Mouse (Mus musculus): ENCODE measurements around the gene Fam47e. TPM values are rescaled to one million over a fixed set of nuclear protein-coding genes. Genes with fewer than 3 reads are reported as not detected.
A peak's percentile ranks its signal among the peaks of the same experiment; 100 is the strongest.

Gene Fam47e
- polyA plus RNA-seq, 1 experiment from 2014 or later = not detected

DNA sequence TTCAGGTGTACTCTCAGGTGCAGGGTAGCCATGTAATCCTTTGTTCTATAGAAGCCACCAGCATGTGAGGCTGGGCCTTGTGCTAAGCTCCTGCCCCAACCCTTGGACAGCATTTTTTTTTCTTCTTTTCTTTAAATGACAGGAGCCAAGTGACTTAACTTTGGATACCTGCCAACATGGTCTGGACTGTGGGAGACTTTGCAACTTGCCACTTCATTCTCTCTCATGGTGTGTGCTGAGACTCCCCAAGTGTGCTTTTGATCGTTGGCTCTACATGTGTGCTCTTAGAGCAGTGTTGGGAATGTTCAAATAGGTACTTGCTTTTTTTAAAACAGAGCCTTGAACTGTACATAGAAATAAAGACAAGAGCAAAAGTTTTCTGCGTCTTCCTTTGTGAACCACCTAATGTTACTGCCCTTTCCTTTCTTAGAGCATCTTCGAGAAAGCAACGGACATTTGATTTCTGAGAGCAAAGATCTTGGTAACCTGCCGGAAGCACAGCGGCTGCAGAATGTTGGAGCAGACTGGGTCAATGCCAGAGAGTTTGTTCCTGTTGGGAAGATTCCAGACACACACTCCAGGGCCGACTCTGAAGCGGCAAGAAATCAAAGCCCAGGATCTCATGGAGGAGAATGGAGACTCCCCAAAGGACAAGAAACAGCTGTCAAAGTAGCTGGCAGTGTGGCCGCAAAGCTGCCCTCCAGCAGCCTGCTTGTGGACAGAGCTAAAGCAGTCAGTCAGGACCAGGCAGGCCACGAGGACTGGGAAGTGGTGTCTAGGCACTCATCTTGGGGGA lies 49.8 kb downstream of the Fam47e start:
- Histone ChIP-seq H3K36me3 (peaks cover 3% of the 10 kb centered on the region), H3K4me2 (no peak overlapping the region), H3K27ac (no peak overlapping the region), H3K9ac (no peak overlapping the region), H3K4me3 (0 out of 2 replicates have a peak overlapping the region, but pooled peaks have one; percentile 7), H3K27me3 (no peaks in the 10 kb centered on the region), H3K9me3 (no peaks in the 10 kb centered on the region), H3K4me1 (peaks cover 21% of the 10 kb centered on the region)
- 57% methylated on average over 10 of the region's 10 CpGs for WGBS
- no peak for ATAC-seq (ENCODE audit: insufficient number of reproducible peaks, low FRiP score, low TSS enrichment, low read depth)

DNA sequence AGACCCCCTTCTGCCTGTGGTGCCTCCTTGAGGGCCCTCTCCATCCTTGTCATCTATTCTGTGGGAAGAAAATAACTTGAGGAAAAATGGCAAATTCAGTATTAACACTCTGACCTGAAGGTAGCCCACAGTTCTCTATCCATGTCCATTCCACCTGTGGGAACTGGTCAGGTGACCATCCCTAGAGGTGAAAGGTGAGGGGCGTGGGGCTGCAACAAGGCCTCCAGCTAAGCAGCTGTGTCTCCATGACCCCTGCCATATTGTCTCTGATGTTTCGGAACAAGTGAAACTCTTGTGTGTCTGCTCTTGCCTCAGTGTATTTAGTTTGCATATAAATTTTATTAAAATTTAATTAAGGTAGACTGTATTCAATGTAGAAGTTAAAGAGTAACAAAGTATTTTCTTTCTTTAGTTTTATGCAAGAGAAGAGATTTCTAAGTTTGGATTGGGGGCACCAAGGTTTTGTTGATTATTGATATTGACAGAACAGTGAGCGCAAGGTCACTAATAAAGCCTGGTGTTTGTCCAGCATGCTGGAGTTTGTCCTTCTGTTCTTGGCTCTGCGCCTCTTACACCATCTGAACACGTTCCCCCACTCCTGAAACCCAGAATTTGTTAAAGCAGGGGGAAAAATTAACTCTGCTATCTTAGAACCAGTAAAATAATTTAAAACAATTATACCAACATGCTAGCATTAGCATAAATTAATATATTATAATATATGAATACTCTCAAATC lies 52.8 kb downstream of the Fam47e start:
- H3K27me3 ChIP-seq = no peaks in the 10 kb centered on the region

GRCm38 (mm10) chr5:92612756-92613155 lies 57.9 kb downstream of the Fam47e start:
- Histone ChIP-seq H3K9me3 (no peaks in the 10 kb centered on the region), H3K4me2 (no peak overlapping the region), H3K4me3 (no peak overlapping the region), H3K27ac (no peak overlapping the region), H3K27me3 (no peaks in the 10 kb centered on the region), H3K36me3 (no peaks in the 10 kb centered on the region), H3K9ac (no peak overlapping the region), H3K4me1 (no peaks in the 10 kb centered on the region)
- ATAC-seq (ENCODE audit: insufficient number of reproducible peaks, low FRiP score, low TSS enrichment, low read depth) = no peak
- 88% methylated on average over 4 of the region's 4 CpGs for WGBS

More for the DNA sequence above, 52.8 kb downstream of the Fam47e start:
- no peaks in the 10 kb centered on the region for H3K9me3 ChIP-seq
- no peak for ATAC-seq (ENCODE audit: insufficient number of reproducible peaks, low FRiP score, low TSS enrichment, low read depth)
- peaks cover 3% of the 10 kb centered on the region for H3K36me3 ChIP-seq
- no peak overlapping the region for H3K27ac ChIP-seq
- H3K4me3 ChIP-seq = no peak overlapping the region
- WGBS = 90% methylated on average over 5 of the region's 5 CpGs
- H3K4me1 ChIP-seq = peaks cover 19% of the 10 kb centered on the region
- H3K4me2 ChIP-seq = no peak overlapping the region
- H3K9ac ChIP-seq = no peak overlapping the region

DNA sequence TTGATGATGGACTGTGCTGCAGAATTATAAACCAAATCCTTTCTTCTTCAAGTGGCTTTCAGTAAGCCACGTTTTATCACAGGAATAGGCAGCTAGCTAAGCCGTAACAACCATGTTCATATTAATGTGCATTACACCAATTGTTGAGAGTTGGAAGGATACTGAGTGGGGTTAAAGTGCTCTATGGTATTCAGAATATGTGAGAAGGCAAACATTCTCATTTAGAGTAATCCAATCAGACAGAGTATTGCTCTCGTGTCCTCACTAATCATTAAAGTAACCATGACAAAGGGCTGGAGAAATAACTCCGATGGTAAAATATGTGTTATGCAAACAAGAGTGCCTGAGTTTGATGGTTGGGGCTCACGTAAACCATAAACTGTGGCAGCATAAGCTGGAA lies 67.0 kb downstream of the Fam47e start:
- 77% methylated on average over 5 of the region's 5 CpGs for WGBS
- ATAC-seq (ENCODE audit: insufficient number of reproducible peaks, low FRiP score, low TSS enrichment, low read depth) = no peak
- Histone ChIP-seq H3K36me3 (no peaks in the 10 kb centered on the region), H3K27me3 (no peaks in the 10 kb centered on the region), H3K27ac (no peak overlapping the region), H3K9me3 (no peaks in the 10 kb centered on the region), H3K4me2 (no peak overlapping the region), H3K4me1 (no peaks in the 10 kb centered on the region), H3K4me3 (no peak overlapping the region), H3K9ac (no peak overlapping the region)

- no peak overlapping the region for H3K27ac ChIP-seq
- H3K36me3 ChIP-seq = no peaks in the 10 kb centered on the region
- H3K4me2 ChIP-seq = no peak overlapping the region
- no peaks in the 10 kb centered on the region for H3K9me3 ChIP-seq
- H3K4me3 ChIP-seq = no peak overlapping the region
- H3K27me3 ChIP-seq = no peaks in the 10 kb centered on the region
- 38% methylated on average over 7 of the region's 7 CpGs for WGBS
- no peak overlapping the region for H3K9ac ChIP-seq
- no peaks in the 10 kb centered on the region for H3K4me1 ChIP-seq
- no peak for ATAC-seq (ENCODE audit: insufficient number of reproducible peaks, low FRiP score, low TSS enrichment, low read depth)
These were observed 73.0 kb downstream of the Fam47e start for GRCm38 (mm10) chr5:92627896-92628295.

GRCm38 (mm10) chr5:92633526-92633925 lies 78.7 kb downstream of the Fam47e start:
- Histone ChIP-seq H3K9ac (no peak overlapping the region), H3K27ac (no peak overlapping the region), H3K4me3 (no peak overlapping the region), H3K4me1 (no peaks in the 10 kb centered on the region), H3K36me3 (no peaks in the 10 kb centered on the region), H3K9me3 (no peaks in the 10 kb centered on the region), H3K4me2 (no peak overlapping the region), H3K27me3 (no peaks in the 10 kb centered on the region)
- ATAC-seq (ENCODE audit: insufficient number of reproducible peaks, low FRiP score, low TSS enrichment, low read depth) = no peak
- 68% methylated on average over 4 of the region's 4 CpGs for WGBS

DNA sequence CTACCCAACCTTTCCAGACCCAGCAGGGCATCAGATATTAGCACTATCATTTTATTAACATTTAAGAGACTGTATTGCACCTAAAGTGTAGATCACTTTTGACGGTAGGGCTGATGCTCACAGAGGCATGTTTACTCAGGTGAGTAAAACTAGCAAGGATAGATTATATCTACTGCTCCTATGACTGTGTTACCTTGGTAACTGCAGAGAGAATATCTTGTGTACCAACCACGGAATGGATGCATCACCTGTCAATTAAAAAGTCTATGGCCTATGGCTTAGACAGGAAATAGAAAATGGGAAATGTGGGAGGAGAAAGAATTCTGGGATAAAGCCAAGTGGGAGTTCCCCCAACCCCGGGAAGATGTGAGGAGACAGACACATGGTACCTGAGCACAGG lies 80.0 kb downstream of the Fam47e start:
- no peak for ATAC-seq (ENCODE audit: insufficient number of reproducible peaks, low FRiP score, low TSS enrichment, low read depth)

GRCm38 (mm10) chr5:92635891-92636290 lies 81.0 kb downstream of the Fam47e start:
- WGBS = 80% methylated on average over 5 of the region's 5 CpGs
- Histone ChIP-seq H3K9ac (no peak overlapping the region), H3K27ac (no peak overlapping the region), H3K4me1 (no peaks in the 10 kb centered on the region), H3K9me3 (no peaks in the 10 kb centered on the region), H3K4me2 (no peak overlapping the region), H3K4me3 (no peak overlapping the region), H3K27me3 (no peaks in the 10 kb centered on the region), H3K36me3 (no peaks in the 10 kb centered on the region)
- no peak for ATAC-seq (ENCODE audit: insufficient number of reproducible peaks, low FRiP score, low TSS enrichment, low read depth)

More for the DNA sequence above, 80.0 kb downstream of the Fam47e start:
- Histone ChIP-seq H3K4me3 (no peak overlapping the region), H3K9ac (no peak overlapping the region), H3K36me3 (no peaks in the 10 kb centered on the region), H3K9me3 (no peaks in the 10 kb centered on the region), H3K4me1 (no peaks in the 10 kb centered on the region), H3K4me2 (no peak overlapping the region), H3K27me3 (no peaks in the 10 kb centered on the region), H3K27ac (no peak overlapping the region)
- WGBS = 81% methylated on average over 3 of the region's 3 CpGs

DNA sequence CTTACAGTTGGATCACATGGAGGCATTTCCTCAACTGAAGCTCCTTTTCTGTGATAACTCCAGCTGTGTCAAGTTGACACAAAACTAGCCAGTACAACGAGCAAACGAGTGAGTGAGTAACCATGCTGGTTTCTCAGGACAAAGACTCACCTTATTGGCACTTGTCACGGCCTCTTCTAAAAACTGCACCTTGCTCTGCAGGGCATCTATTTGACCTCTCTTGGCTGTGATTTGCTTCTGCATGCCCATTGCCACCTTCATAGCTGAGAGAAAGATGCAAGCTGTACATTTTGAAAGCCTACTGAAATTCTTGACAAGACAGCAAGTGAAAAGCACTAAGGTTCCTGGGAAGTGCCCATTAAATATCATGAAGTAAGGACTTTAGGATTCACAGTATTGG lies 86.0 kb downstream of the Fam47e start:
- Histone ChIP-seq H3K4me1 (no peaks in the 10 kb centered on the region), H3K9ac (no peak overlapping the region), H3K9me3 (no peaks in the 10 kb centered on the region), H3K4me3 (no peak overlapping the region), H3K36me3 (no peaks in the 10 kb centered on the region), H3K27ac (no peak overlapping the region), H3K4me2 (no peak overlapping the region), H3K27me3 (no peaks in the 10 kb centered on the region)
- no peak for ATAC-seq (ENCODE audit: insufficient number of reproducible peaks, low FRiP score, low TSS enrichment, low read depth)
- WGBS = 83% methylated on average over 3 of the region's 3 CpGs

Other genes with a start within 250 kb of the Fam47e start
- 37.1 and 40.5 TPM in 2 replicates for gene Sdad1, start 244.6 kb upstream of the Fam47e start, polyA plus RNA-seq (2015; fragmentation: Nextera tagmentation; extraction: Ambion mirVana)
- 0.31 and 0.55 TPM in 2 replicates for gene Cxcl9, start 227.0 kb upstream of the Fam47e start, polyA plus RNA-seq (2015; fragmentation: Nextera tagmentation; extraction: Ambion mirVana)
- gene Art3, start 223.2 kb upstream of the Fam47e start, polyA plus RNA-seq (2015; fragmentation: Nextera tagmentation; extraction: Ambion mirVana) = 7.3 and 13.3 TPM in 2 replicates
- 1.1 TPM in 2 replicates for gene Cxcl10, start 206.2 kb upstream of the Fam47e start, polyA plus RNA-seq (2015; fragmentation: Nextera tagmentation; extraction: Ambion mirVana)
- gene Nup54, start 119.8 kb upstream of the Fam47e start, polyA plus RNA-seq (2015; fragmentation: Nextera tagmentation; extraction: Ambion mirVana) = 45.4 and 47.7 TPM in 2 replicates
- 13.6 and 14.3 TPM in 2 replicates for gene Scarb2, start 48.2 kb upstream of the Fam47e start, polyA plus RNA-seq (2015; fragmentation: Nextera tagmentation; extraction: Ambion mirVana)
- 28.6 and 64.6 TPM in 2 replicates for gene Stbd1, start 48.0 kb downstream of the Fam47e start, polyA plus RNA-seq (2015; fragmentation: Nextera tagmentation; extraction: Ambion mirVana)
- 0.42 and 0.99 TPM in 2 replicates for gene Ccdc158, start 120.2 kb downstream of the Fam47e start, polyA plus RNA-seq (2015; fragmentation: Nextera tagmentation; extraction: Ambion mirVana)
- 3.2 and 3.6 TPM in 2 replicates for gene Shroom3, start 128.4 kb downstream of the Fam47e start, polyA plus RNA-seq (2015; fragmentation: Nextera tagmentation; extraction: Ambion mirVana)

All from limb, embryonic 15.5 days (tissue).